Mouse (Mus musculus) c-Kit-positive CD71-positive TER-119-negative erythroid progenitor cells, embryonic 14.5 days (primary cell): ENCODE measurements at regions not wholly inside any gene's neighbourhood (a gene's known extent, or its start where the extent isn't known, plus 50 kb on each side); places are given as distances from the start of the nearest gene placed in this dataset.
"Not testable (repeated sequence)": the region's sequence is repeated elsewhere in the genome, so short reads cannot be mapped to it uniquely, and the experiment has no call there.

Source experiments
- DNase-seq: peaks from one replicate; pipeline ENCODE4 v3.0.0-alpha.2; 2013; ENCODE audit warnings: low read depth

DNA sequence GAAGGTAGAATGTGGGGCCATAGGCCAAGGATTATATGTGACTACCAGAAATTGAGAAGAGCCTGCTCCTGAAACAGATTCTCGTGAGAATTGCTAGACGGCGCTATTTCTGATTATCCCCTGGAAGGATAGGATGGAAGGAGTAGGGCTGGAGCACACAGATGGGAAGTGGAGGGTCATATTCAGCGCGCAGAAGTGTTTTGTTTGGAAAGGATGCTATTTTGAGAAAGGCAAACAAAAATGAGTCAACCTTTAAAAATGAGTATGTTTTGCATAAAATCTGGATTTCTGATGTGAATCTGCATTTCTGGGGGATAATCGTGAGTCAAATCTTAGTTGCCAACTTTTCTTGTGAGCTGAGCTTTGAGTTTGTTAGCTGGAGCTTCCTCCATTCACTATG is 58.1 kb upstream of the Fshb start:
- DNase-seq = no peak

DNA sequence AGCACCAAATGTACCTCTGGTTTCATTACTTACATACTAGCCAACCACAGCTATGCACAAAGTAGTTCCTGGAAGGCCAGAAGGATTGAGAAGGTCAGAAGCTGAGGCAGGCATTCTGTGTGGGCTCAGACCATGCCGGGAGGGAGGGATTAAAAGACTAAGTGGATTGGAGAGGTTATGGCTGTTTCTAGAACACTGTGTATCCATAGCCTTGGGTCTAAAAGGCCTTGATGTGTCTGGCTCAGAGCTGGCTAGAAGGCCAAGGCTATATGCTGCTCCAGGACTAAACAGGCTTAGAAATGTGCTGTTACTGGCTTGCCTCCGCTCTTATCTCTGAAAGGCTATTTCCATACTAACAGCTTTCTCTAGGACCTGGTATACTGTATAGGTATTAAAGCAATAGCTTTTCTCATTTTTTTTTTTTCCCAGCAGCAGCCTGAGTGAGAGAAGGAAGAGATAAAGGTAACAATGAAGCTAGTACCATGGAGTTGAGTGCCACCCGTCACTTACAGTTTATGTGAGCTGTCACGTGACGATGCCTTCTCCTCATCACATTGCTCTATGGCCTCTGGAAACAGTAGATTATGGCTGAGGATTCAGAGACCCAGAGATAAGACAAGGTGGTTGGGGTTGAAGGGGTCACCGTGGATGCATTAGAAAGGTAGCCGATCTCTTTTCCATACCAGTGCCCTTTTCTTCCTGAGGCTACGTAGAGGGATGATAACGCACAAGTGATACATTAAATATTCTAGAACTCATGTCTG is 59.4 kb upstream of the Fshb start:
- peak; percentile 24 for DNase-seq

DNA sequence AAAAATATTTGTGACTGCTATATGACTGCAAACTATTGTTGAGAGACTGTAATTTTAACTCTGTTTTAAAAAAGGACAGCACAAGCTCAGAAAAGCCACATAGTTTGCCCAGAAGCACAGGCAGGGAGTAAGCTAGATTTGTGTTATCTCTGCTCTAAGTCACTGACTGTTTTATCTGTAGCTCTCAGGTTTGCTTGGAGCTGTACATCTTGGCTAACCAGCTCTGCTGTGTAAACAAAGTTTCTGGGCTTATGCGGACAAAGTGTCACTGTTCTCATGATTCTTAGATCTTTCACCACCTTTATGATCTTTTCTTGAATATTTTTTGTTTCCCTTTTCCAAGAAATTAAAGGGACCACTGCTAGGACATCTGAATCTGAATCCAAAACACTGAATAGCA is 60.2 kb upstream of the Fshb start:
- peak; percentile 34 for DNase-seq

DNA sequence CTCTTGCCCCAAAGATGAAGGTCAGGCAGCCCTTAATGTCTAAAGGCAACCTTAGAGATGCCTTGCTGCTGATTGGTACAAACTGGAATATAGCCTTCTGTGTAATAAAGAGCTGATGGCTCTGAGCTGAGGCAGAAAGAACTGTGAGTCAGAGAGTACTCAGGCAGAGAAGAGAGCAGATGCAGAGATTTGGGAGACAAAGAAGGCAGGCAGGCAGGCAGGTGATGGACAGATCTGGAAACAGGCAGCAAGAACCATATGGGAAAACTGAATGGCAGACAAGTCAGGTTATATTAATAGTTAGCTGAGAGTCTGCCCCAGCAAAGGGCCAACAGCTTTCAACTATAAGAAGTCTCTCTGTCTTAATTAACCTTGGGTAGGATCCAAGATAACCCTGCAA is 73.7 kb upstream of the Fshb start:
- DNase-seq = no peak

DNA sequence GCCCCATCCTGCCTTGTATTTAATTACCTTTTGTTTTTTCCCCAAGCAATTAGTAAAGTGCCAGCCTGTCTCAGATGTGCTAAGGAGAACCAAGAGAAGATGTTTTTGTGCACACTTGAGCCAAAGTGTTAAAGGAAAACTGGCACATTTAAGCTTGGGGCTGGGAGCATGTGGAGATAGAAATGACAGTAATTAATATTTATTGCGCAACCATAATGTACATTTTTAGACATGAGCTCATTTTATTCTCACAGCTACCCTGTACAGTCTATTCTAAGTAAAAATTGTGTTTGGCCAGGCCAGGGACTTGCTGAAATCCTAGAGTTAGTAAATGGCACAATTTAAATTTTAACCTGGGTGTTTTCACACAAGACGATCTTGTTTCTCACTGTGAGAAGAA is 89.9 kb upstream of the Fshb start:
- no peak for DNase-seq

DNA sequence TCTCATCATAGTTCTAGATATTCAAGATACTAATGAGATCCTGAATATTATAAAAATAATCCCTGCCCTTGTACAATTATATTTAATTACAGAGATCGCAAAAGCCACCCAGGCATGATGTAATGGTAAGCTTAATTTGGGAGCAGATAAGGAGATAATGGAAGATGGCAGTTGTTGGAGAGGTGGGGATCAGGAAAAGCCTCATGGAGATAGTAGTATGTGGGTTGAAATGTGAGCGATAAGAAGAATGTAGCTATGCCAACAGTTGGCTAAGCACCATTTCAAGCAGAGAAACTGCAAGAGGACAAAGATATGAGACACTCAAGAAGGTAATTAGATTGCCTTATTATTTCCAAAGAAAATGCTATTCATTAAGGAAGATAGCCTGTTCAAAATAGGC is 90.4 kb upstream of the Fshb start:
- DNase-seq = no peak

DNA sequence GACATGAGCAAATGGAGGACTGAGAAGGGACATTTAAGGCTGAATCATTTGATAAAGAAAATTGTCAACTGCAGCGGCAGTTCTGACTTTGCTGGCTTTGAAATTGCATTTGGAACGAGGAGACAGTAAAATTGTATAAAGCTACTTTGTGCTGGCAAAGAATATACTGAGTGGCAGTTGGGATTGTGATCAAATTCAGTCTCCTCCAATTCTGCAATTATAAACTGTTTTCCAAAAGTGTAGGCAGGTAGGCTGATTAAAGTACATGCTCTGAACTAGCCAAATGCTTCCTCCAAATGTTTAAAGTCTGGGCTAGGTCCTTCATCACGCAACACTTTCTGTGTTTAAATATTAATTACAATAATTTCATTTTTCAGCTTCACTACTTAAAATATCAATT is 90.9 kb upstream of the Fshb start:
- DNase-seq = no peak

DNA sequence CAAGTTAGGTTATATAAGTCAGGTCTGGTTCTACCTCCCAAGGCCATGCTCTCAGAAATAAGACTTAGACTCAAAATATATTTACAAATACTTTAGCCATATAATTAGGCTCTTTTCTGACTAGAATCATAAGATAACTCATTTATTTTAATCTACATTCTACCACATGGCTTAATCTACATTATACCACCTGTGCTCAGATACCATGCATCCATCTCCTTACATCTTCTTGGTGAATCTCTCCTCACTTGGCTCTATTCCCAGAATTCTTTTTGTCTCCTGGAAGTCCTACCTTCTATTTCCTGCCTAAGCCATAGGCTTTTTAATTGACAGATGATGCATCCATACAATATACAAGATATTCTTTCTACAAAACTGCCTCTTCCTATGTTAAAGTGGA is 92.4 kb upstream of the Fshb start:
- no peak for DNase-seq

DNA sequence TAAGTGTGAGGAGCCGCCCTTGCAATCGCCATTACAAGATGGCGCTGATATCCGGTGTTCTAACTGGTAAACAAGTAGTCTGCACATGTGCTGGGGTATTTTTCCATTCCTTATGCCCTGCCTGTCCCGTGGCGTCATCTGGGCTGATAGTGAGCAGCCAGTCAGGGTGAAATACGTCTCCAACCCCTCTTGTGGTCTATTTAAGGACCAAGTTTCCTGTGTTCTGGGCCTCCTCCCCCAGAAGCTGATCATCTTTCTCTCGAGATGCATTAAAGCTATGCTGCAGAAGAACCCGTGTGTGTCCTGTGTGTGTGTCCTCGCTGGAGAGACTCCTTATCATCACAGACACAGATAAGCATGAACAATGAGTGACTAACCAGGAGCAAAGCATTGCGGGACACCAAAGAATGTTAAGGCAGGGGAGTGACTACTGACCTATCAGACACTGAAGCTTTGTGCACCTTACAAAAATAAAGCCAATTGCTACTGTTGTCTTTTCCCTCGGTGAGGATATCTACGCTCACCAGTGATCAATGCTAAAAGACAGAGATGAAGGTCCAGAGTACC is 99.5 kb upstream of the Fshb start:
- DNase-seq = not testable (repeated sequence)

DNA sequence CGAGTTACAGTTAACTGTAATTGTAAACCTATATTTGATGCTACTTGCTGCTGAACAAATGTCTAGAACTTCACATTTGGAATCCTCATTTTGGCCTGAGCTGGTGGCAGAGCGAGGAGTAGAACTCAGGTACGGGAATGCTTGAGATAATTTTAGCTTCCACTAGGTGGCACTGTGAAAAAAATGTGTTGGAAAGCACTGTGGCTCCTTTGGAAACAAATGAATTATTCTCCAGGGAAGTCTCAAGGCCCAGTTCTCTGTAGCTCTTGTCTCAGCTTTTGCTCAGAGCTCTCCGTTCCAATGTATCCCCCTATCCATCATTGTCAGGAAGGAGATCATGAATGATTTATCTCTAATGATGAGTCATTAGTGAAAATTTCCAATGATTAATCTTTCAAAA is 114.7 kb upstream of the Kcna4 start:
- no peak for DNase-seq

DNA sequence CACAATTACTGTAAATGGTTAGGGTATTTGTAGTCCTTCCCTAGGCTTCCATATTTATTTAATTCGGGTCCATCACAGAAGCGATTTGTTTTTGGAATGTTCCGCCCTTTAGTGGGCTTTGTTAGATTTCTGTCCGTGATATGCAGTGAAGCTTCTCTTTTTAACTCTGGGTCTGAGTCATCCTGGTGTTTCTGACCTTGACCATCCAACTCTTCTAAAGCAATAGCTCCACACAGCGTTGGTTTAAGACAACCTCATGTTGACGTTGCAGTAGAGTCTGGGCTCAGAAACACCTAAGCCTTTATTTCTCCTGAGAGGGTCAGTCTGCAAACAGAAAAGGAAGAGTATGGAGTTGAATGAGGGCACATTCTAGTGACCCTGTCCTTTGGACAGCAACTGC is 107.4 kb upstream of the Kcna4 start:
- DNase-seq = no peak

DNA sequence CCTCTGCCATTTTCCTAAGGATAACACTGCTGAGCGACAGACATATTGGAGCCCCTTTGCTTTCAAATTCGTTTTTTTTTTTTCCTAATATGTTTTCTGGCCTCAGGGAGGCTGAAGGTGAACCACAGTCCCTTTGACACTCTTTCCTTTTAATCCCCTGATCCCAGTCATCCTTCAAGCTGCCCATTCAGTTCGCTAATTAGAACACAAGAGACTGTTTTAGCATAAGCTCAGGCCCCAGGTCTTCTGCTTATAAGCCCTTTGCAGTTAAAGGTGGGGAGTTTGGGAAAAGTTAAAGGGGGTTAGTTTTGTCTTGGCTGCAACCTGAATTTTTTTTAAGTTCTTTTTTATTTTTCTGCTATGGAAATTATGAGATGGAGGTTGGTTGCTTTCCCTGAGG is 105.6 kb upstream of the Kcna4 start:
- DNase-seq = no peak

DNA sequence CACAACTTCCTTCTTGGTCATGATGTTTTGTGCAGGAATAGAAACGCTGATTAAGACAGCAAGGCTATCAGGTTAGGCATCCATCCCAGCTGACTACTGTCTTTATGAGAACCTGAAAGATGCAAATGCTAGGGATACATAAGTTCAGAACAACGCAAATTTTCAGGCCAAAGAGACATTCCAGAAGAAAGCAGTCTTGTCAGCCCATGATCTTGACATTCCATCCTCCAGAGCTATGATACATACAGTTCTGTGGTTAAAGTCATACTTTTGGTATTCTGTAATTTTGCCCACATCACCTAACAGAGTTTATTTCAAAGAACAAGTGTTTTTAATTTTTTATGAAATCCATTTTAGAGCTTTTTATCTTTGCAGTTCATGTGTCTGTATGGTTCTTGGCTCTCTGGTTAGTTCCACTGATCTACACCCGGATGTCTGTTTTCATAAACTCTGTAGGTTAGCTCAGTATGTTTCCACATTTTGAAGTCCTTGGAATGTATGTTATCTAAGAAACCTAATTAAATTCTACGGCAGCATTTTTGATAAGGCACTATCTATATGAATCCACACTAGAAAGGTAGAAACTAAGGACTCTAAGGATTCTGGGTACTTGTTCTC is 88.5 kb upstream of the Kcna4 start:
- no peak for DNase-seq

DNA sequence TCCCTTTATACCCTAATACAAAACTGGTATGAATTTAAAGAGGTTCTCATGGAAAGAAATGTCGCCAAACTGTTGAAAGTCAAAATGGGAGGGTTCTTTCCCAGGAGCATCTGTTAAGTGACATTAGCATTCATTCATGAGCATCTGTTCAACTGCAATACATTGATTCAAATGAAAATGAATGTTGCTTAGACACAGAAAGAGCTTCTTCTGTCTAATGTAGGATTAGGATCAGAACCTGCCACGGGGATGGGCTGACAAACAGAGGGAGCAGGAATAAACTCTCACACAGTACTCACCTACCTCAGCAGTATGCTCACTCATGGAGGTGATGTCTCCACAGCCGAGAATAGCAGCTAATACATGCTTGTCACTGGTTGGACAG is 88.0 kb upstream of the Kcna4 start:
- DNase-seq = no peak

DNA sequence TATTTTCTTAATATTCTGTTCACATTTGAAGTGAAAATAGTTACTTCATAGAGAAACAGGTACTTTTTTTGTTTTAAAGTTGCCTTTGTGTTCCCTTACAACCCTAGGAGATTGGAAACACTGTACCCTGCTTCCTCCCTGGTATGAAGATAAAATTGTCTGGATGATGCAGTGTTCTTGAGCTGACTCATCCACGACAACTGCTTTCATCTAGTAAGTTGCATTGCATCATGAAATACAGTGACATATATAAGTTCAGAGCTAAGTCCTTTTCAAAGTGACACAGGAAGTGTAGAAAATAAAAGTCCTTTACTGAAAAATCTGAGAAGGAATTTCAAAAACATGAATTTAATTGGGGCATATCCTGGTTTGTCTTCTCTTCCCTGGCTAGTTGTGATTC is 68.9 kb upstream of the Kcna4 start:
- no peak for DNase-seq

DNA sequence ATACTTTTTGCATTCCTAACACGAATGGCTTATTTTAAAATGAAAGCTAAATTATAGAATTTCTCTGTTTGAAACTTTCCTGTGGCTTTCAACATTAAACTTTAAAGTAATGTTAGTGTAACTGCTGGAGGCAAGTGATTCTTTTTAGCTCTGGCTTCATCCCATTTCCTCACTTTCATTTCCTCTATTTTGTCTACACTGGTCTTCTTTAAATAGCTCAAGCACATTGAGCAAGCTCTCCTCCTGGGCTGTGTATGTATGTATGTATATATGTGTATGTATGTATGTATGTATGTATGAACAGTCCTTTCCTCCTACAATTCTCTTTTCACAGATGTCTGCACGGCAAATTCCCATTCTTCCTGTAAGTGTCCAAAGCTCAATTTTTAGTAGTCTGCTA is 65.8 kb upstream of the Kcna4 start:
- no peak for DNase-seq

DNA sequence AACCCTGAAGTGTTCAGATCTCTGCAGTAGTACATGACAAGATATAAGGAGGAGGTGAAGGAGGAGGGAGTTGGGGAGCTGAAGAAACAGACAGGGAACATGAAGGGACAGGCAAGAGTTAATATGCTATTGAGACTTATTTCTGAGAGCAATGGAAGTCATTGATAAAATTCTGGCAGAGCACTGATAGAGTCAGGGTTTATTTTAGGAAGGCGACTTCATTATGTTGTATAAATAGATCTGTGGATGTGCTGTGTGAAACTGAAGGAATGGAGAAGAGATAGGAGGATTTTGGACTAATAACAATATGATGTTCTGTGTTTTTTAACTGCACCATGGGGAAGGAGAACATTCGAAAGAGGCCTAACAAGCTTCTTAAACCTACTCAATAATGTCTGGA is 63.0 kb upstream of the Kcna4 start:
- DNase-seq = no peak

DNA sequence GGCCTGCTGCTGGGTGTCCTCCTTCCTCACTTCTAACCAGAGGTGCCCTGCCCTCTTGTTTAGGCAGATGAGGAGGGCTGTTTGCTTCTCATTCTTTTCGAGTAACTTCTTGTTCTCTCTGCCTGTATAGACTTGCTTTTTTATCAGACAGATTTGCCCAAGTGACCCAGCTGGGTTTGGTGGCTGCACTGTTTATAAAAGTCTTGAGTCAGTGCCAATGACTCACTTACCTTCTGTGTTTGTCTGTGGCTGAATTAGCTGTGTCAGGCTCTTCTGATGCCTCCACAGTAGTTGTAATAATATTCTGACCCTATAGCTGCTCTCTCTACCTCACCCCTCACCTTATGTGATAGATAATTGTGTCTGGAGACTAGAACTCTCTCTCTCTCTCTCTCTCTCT is 62.2 kb upstream of the Kcna4 start:
- no peak for DNase-seq

DNA sequence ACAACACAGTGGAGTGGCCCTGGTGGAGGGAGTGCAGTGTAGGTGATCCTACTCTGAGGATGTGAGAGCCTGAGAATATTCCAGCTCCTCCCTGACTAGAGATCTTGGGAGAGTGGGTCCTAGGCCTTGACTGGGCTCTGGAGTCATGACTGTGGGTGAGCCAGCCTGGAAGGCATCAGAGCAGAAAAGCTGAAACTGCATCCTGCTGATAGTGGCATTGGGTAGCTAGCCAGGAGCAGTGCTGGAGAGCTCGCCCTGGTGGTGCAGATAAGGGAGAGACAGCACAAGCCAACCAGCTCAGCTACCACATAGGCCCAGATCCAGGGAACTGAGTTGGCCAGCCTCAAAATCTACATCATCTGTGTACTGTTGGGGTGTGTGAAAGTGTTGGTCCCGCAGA is 58.8 kb upstream of the Kcna4 start:
- peak; percentile 2 for DNase-seq

DNA sequence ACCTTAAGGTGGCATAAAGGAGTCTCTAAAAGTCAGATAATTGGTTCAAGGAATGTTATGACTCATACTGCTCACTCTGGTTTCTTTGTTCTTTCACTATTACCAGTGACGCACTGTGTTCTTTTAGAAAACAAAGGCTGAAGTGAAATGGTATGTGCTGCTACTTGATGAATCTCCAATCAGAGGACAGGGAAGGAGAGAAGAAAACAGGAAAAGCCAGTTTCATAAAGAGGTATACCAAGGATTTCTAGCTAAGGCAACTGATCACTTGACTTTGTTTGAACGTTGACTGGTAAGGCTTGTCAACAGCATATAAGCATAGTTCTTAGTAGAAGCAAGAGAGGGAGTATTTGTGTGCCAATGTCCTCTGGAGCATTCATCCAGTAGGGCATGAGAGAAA is 57.6 kb upstream of the Kcna4 start:
- DNase-seq = no peak
